8 mouse cellular contexts compared by ENCODE assay signal in genomic region chr19:46003371-46004226, GRCm38 (mm10). TPM values are rescaled to one million over a fixed set of nuclear protein-coding genes. Genes with fewer than 3 reads are reported as not detected.
DNase-seq lines count a peak whose midpoint lies in the region; ATAC-seq and TF ChIP-seq lines count a peak whose summit lies in the region.

Gene Hps6, plus strand, starts transcription at chr19:46003508.

- TF ChIP-seq CTCF in G1E (IDR thresholded peaks at IDR 0.05; ENCODE audit: low read depth, low read length) = no peak
- no peak for TF ChIP-seq CTCF in cerebellum, adult 2 months (IDR thresholded peaks at IDR 0.05; ENCODE audit: borderline replicate concordance, insufficient read depth, low read depth, low read length)
- no peak; the same call in 1 of the 2 replicates for TF ChIP-seq CTCF in forebrain, postnatal 0 days (IDR thresholded peaks at IDR 0.05; ENCODE audit: low read depth)
- TF ChIP-seq CTCF in olfactory bulb, adult 2 months (IDR thresholded peaks at IDR 0.05; ENCODE audit: insufficient read depth, low read depth, low read length) = no peak
- TF ChIP-seq CTCF in thymus, adult 2 months (IDR thresholded peaks at IDR 0.05; ENCODE audit: borderline replicate concordance, control insufficient read depth, extremely low read depth, insufficient read depth, low read length, poor library complexity) = peak; percentile 53; the same call in 1 of the 2 replicates

- H3K27ac ChIP-seq in cerebellum, adult 2 months (ENCODE audit: insufficient read depth, low read length) = peak within 1 kb of the TSS; percentile 15; the same call in 1 of the 2 replicates
- H3K27ac ChIP-seq in forebrain, postnatal 0 days (ENCODE audit: low read depth, low read length) = no peak within 1 kb of the TSS
- peak within 1 kb of the TSS; percentile 79 for H3K27ac ChIP-seq in hindbrain, embryonic 10.5 days
- H3K27ac ChIP-seq in lung, embryonic 15.5 days = peak within 1 kb of the TSS; percentile 48
- H3K27ac ChIP-seq in olfactory bulb, adult 2 months (ENCODE audit: insufficient read depth, low read depth, low read length) = no peak within 1 kb of the TSS
- H3K27ac ChIP-seq in thymus, adult 2 months (ENCODE audit: control insufficient read depth, insufficient read depth, low read length) = no peak within 1 kb of the TSS

- peak within 1 kb of the TSS; percentile 95 for H3K4me2 ChIP-seq in forebrain, postnatal 0 days (ENCODE audit: low read depth)
- H3K4me2 ChIP-seq in lung, embryonic 15.5 days = peak within 1 kb of the TSS; percentile 98

- H3K9me3 ChIP-seq in G1E (replicated peaks) = no peaks in the 10 kb centered on the region
- no peaks in the 10 kb centered on the region for H3K9me3 ChIP-seq in forebrain, postnatal 0 days (ENCODE audit: low read length)
- no peaks in the 10 kb centered on the region for H3K9me3 ChIP-seq in hindbrain, embryonic 10.5 days
- H3K9me3 ChIP-seq in lung, embryonic 15.5 days = no peaks in the 10 kb centered on the region

- TF ChIP-seq POLR2A in cerebellum, adult 2 months (IDR thresholded peaks at IDR 0.05; ENCODE audit: borderline replicate concordance, insufficient read depth, low read length) = peak; percentile 67
- TF ChIP-seq POLR2A in olfactory bulb, adult 2 months (IDR thresholded peaks at IDR 0.05; ENCODE audit: insufficient read depth, low read depth, low read length) = no peak
- TF ChIP-seq POLR2A in thymus, adult 2 months (IDR thresholded peaks at IDR 0.05; ENCODE audit: control insufficient read depth, extremely low read depth, insufficient read depth, low read length, poor library complexity) = peak; percentile 49; the same call in 1 of the 2 replicates

- peaks cover 45% of the 10 kb centered on the region for H3K4me1 ChIP-seq in G1E (ENCODE audit: insufficient read depth, low read depth, low read length)
- peaks cover 18% of the 10 kb centered on the region for H3K4me1 ChIP-seq in cerebellum, adult 2 months (ENCODE audit: control insufficient read depth, insufficient read depth, low read length)
- peaks cover 3% of the 10 kb centered on the region for H3K4me1 ChIP-seq in forebrain, postnatal 0 days (ENCODE audit: insufficient read depth)
- peaks cover 31% of the 10 kb centered on the region for H3K4me1 ChIP-seq in hindbrain, embryonic 10.5 days (replicated peaks)
- peaks cover 22% of the 10 kb centered on the region for H3K4me1 ChIP-seq in lung, embryonic 15.5 days
- H3K4me1 ChIP-seq in olfactory bulb, adult 2 months (ENCODE audit: control insufficient read depth, insufficient read depth, low read length) = peaks cover 15% of the 10 kb centered on the region
- peaks cover 18% of the 10 kb centered on the region for H3K4me1 ChIP-seq in thymus, adult 2 months (replicated peaks; ENCODE audit: control insufficient read depth, insufficient read depth, low read length)

- WGBS in cerebellum, adult 2 months = 2% methylated on average over 70 of the region's 70 CpGs
- WGBS in forebrain, postnatal 0 days = 2% methylated on average over 70 of the region's 70 CpGs
- 1% methylated on average over 70 of the region's 70 CpGs for WGBS in hindbrain, embryonic 10.5 days
- 2% methylated on average over 70 of the region's 70 CpGs for WGBS in lung, embryonic 15.5 days
- 4% methylated on average over 70 of the region's 70 CpGs for WGBS in olfactory bulb, adult 2 months
- 1% methylated on average over 70 of the region's 70 CpGs for WGBS in thymus, adult 2 months

- H3K4me3 ChIP-seq in G1E (ENCODE audit: low read depth, low read length) = peak within 1 kb of the TSS; percentile 86
- H3K4me3 ChIP-seq in cerebellum, adult 2 months (replicated peaks; ENCODE audit: insufficient read depth, low read depth, low read length) = peak within 1 kb of the TSS; percentile 69
- H3K4me3 ChIP-seq in forebrain, postnatal 0 days (ENCODE audit: low read depth, low read length) = peak within 1 kb of the TSS; percentile 49
- H3K4me3 ChIP-seq in hindbrain, embryonic 10.5 days = peak within 1 kb of the TSS; percentile 71
- peak within 1 kb of the TSS; percentile 78 for H3K4me3 ChIP-seq in lung, embryonic 15.5 days
- H3K4me3 ChIP-seq in olfactory bulb, adult 2 months (ENCODE audit: insufficient read depth, low read depth, low read length) = peak within 1 kb of the TSS; percentile 51
- H3K4me3 ChIP-seq in thymus, adult 2 months (ENCODE audit: control insufficient read depth, insufficient read depth, low read length) = peak within 1 kb of the TSS; percentile 69

- peak; percentile 94 for DNase-seq in G1E (ENCODE audit: low spot score)
- peak; percentile 87 to 91 for DNase-seq in cerebellum, adult 2 months
- peak; percentile 44 for DNase-seq in forebrain, postnatal 0 days
- peak; percentile 73 for DNase-seq in hindbrain, embryonic 10.5 days (ENCODE audit: low spot score)
- peak; percentile 33 for DNase-seq in layer of hippocampus, adult 9-10 months (ENCODE audit: low spot score)
- peak; percentile 86 for DNase-seq in thymus, adult 2 months

- H3K36me3 ChIP-seq in G1E (replicated peaks) = peaks cover 44% of the 10 kb centered on the region
- no peaks in the 10 kb centered on the region for H3K36me3 ChIP-seq in forebrain, postnatal 0 days (ENCODE audit: insufficient read depth)
- H3K36me3 ChIP-seq in hindbrain, embryonic 10.5 days = peaks cover 4% of the 10 kb centered on the region; the same call in 1 of the 2 replicates
- 0 out of 2 replicates have a peak, but pooled peaks cover 3% of the 10 kb centered on the region for H3K36me3 ChIP-seq in lung, embryonic 15.5 days
- H3K36me3 ChIP-seq in thymus, adult 2 months (ENCODE audit: control insufficient read depth, insufficient read depth, low read length) = no peaks in the 10 kb centered on the region

- H3K27me3 ChIP-seq in G1E (ENCODE audit: insufficient read depth, low read length) = no peaks in the 10 kb centered on the region
- no peaks in the 10 kb centered on the region for H3K27me3 ChIP-seq in cerebellum, adult 2 months (ENCODE audit: control insufficient read depth, insufficient read depth, low read length)
- H3K27me3 ChIP-seq in forebrain, postnatal 0 days (ENCODE audit: insufficient read depth, low read length) = no peaks in the 10 kb centered on the region
- peaks cover 26% of the 10 kb centered on the region for H3K27me3 ChIP-seq in hindbrain, embryonic 10.5 days (ENCODE audit: insufficient read depth, poor library complexity, severe bottlenecking)
- H3K27me3 ChIP-seq in lung, embryonic 15.5 days = no peaks in the 10 kb centered on the region
- H3K27me3 ChIP-seq in thymus, adult 2 months (ENCODE audit: control insufficient read depth, insufficient read depth, low read length) = no peaks in the 10 kb centered on the region

- ATAC-seq in G1E (ENCODE audit: extremely low read depth, insufficient number of reproducible peaks, low FRiP score, poor library complexity, severe bottlenecking) = peak; percentile 80
- ATAC-seq in forebrain, postnatal 0 days = peak; percentile 39
- peak; percentile 90 for ATAC-seq in lung, embryonic 15.5 days (ENCODE audit: borderline replicate concordance, extremely low read depth, low FRiP score, low TSS enrichment)

- H3K9ac ChIP-seq in forebrain, postnatal 0 days = peak within 1 kb of the TSS; percentile 58
- H3K9ac ChIP-seq in lung, embryonic 15.5 days = peak within 1 kb of the TSS; percentile 71

RNA-seq across cellular contexts. Expression of gene Hps6, which starts in this region (rescaled TPM):
- total RNA-seq in G1E (2014; fragmentation: Nextera tagmentation) (1.9 and 4.1 TPM in 2 replicates), G1E (2017) (7.6 and 8.0 TPM in 2 replicates)
- polyA plus RNA-seq in G1E (2012) = 15.0 and 16.4 TPM in 2 replicates
- 7.2 and 8.4 TPM in 2 replicates for polyA plus RNA-seq in cerebellum, adult 2 months (2012; rRNA removed)
- total RNA-seq in forebrain, postnatal 0 days (2014; rRNA removed) = 5.3 and 7.0 TPM in 2 replicates
- polyA plus RNA-seq in forebrain, postnatal 0 days (2015; fragmentation: Nextera tagmentation; extraction: Ambion mirVana) = 3.6 and 4.6 TPM in 2 replicates
- polyA plus RNA-seq in hindbrain, embryonic 10.5 days (2016; fragmentation: Nextera tagmentation; extraction: Ambion mirVana) = 4.8 and 5.7 TPM in 2 replicates
- 9.7 and 11.1 TPM in 2 replicates for polyA plus RNA-seq in lung, embryonic 15.5 days (2015; fragmentation: Nextera tagmentation; extraction: Ambion mirVana)
- polyA plus RNA-seq in olfactory bulb, adult 2 months (2012; ENCODE audit: insufficient read depth, insufficient read length, low replicate concordance, missing spikeins) = not detected in 2 replicates
- 9.4 and 11.9 TPM in 2 replicates for polyA plus RNA-seq in thymus, adult 2 months (2012; rRNA removed)

Comparison
In these comparisons a context has a peak if more than half of its experiments do, and no peak if none do; other contexts are left out.
1. ATAC-seq: peak in every context shown above with its lines; median percentile 90 in lung, embryonic 15.5 days; 80 in G1E; 39 in forebrain, postnatal 0 days.
2. DNase-seq: peak in every context shown above with its lines; median percentile 94 in G1E; 89 in cerebellum, adult 2 months; 86 in thymus, adult 2 months; 73 in hindbrain, embryonic 10.5 days; 44 in forebrain, postnatal 0 days; 33 in layer of hippocampus, adult 9-10 months.
3. H3K27ac ChIP-seq: peak in cerebellum, adult 2 months (single experiment), hindbrain, embryonic 10.5 days (single experiment) and lung, embryonic 15.5 days (single experiment); none in forebrain, postnatal 0 days (single experiment), olfactory bulb, adult 2 months (single experiment) and thymus, adult 2 months (single experiment).
4. Peak in every context shown above with its lines, with median percentiles within 50 percentile points of each other: H3K4me3 ChIP-seq.